Mouse (Mus musculus) activated CD4-positive, CD25-positive, alpha-beta regulatory T cell, adult 4 months (primary cell): Measurements from ENCODE around the gene Rab43. TPM values are rescaled to one million over a fixed set of nuclear protein-coding genes. Genes with fewer than 3 reads are reported as not detected.

Source experiments
- ATAC-seq: one replicate; pipeline ENCODE4 v1.8.0; 2017
- polyA plus RNA-seq, 2 experiments: library from polyadenylated mRNA; unstranded; fragments of 100-300 nt; shearing (Covaris generic); gene quantifications; one replicate each; pipeline ENCODE4 v1.2.1; 2017

The Rab43 gene
- 10 to 100 TPM in 1 of 2 experiments, 1 to 10 TPM in 1; 9.4 to 17.2 TPM for polyA plus RNA-seq

GRCm38 (mm10) chr6:87811675-87812338, at the start of gene Rab43:
Gene Rab43 (minus strand): TSS chr6:87812164.
- peak; percentile 70 for ATAC-seq

DNA sequence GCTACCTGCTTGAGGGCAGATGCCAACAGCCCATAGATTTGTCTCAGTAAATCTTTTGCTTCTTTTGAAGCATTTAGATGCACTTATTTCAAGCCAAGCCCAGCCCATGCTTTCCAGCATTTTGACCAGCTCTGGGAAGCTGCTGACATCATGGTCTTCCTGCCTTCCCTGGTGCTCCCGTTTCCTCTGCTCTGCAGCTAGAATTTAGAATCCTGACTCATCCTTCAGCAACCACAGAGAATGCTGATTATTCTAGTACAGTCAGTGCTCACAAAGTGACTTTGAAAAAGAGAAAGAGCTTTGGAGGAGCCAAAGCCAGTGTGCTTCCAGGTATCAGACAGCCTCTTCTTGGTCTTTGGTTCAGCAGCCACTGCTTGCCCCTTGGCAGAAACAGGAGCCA, 45.1 kb upstream of the Rab43 start:
- ATAC-seq, result no peak

DNA sequence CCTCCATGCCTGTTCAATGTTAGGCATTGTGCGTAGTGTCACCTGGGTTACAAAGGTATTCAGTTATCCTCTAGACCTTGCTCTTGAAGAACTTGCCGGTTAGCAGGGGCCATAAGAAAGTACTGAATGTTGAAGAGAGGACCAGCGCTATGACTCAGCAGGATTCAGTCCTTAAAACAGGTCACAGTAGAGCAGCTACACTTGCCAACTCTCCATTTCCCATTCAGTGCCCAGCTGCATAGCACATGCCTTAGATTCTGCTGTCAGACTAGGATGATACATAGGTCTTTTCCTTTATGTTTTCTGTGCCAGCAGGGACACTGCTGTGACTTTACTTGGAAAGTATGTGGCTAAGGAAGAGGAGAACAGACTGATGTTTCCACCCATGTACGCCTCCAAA, 41.5 kb upstream of the Rab43 start:
- ATAC-seq, result no peak

DNA sequence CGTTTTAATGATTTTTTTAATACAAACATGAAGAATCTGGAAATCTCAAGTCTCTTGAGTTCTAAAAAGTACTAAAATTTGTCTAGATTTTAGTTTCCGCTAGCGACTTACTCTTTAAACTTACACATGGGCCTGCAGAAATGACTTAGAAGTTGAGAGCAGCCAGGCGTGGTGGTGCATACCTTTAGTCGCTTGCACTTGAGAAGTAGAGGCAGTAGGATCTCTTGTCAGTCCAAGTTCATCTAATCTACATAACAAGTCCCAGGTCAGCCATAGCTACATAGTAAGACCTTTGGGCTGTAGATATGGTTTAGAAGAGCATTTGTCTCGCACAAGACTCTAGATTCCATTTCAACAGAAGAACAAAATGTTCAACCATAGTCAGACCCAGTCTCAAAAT, 39.9 kb upstream of the Rab43 start:
- ATAC-seq, result no peak

DNA sequence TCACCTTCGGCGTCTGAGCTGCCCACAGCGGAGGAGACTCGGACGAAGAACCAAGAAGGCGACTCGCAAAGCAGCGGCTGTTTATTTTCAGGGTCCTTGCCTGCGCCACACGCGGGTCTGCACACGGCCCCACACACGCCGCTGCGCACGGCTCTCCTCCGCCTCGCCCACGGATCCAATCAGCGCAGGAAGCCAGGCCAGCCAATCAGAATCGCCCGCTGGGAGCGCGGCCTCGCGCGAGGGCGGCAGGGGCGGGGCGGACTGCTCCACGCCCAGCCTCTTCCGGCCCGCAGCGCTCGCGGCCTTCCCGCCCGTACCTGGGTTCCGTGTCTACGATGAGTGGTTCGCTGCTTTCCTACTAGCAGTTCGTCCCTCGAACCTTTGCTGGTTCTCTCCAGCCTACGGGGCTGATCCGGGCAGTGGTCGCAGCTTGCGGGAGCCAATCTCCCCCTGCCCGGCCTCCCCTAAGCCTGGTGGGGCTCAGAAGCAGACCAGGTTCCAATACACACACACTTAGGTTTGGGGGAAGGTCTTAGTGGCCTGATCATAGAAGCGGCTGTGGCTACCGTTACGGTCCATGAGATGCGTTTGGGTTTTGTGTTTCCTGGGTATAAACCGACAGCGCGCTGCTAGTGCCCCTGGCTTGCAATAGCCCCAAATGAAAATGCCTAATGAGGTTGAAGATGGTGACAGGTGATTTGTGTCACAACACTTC, 39.1 kb upstream of the Rab43 start, which contains the start of gene Cnbp:
Gene Cnbp, minus strand, starts transcription at position 207 of the 715 bp plus-strand sequence.
- ATAC-seq, result peak; percentile 94

DNA sequence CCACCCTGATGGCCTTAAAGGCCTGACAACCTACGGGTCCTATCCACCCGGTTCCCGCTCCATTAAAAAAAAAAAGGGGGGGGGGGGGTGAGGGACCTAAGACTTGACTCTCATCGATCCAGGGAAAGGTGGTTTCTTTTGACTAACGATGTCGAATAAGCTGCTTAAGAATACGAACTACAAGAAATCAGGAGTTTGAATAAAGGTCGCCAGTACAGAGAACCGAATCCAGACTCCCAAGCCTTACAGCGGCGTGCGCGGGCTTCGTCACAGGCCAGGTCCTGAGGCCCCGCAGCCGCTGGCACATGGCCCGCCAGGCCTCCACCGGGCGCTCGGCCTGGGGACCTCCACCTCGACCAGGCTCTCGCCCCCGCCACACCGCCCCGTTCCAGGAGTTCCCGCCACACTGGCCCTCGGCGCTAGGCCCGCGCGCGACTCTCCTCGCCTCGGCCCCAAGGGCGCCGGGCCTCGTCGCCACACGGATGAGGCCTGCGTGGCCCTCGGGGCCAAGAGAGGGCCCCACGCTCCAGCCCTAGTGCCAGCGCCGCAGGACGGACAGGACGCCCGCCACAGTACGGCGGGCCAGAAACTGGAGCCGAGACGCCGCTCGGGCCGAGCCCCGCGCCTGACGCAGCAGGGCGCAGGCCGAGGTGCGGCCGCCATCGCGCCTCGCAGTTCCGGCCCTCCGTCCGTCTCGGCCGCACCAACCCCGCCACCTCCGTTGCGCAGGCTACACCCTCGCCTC, 38.4 kb upstream of the Rab43 start:
- peak; percentile 19 for ATAC-seq

DNA sequence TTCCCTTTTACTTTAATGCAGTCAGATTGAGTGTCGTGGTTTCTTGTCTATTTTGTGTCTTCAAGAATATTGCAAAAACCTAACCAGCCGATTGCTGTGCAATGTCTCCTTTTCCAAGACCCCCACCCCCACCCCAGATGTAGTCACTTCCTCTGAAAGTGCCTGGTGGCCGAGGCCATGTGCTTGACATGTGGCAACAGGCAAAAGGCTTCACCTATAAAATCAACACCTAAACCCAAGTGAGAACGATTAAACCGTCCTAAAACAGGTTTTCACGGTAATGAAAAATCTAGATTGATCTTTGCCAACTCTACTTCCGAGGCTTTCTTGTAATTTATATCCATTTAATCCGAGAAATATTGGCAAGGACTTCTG, 37.8 kb upstream of the Rab43 start:
- no peak for ATAC-seq

DNA sequence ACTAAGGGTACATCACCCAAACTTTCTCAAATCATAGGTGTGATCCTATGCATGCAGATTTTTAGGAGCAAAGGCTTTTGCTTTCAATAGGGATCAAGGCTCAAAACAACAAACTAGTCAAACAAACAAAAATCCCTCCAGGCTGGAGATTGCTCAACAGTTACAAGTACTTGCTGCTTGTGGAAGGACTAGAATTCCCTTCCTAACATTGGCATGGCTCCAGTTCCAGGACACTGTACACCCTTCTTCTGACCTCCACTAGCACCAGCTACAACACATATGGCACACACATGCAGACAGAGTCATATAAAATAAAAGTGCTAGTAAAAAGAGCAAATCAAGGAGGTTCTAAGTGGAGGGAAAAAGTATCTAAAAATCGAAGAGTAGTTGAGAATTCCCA, 34.8 kb upstream of the Rab43 start:
- ATAC-seq, result no peak

- no peak for ATAC-seq
Measured at GRCm38 (mm10) chr6:87845031-87845695, 33.2 kb upstream of the Rab43 start.

- no peak for ATAC-seq
Measured at GRCm38 (mm10) chr6:87842254-87842653, 30.3 kb upstream of the Rab43 start.

- ATAC-seq, result no peak
Measured at GRCm38 (mm10) chr6:87841635-87842034, 29.7 kb upstream of the Rab43 start.

- no peak for ATAC-seq
Measured at GRCm38 (mm10) chr6:87839797-87840341, 27.9 kb upstream of the Rab43 start.

GRCm38 (mm10) chr6:87838551-87839197, 26.7 kb upstream of the Rab43 start, which contains the start of gene Isy1:
Gene Isy1 (minus strand): TSS chr6:87838798.
- peak; percentile 92 for ATAC-seq

DNA sequence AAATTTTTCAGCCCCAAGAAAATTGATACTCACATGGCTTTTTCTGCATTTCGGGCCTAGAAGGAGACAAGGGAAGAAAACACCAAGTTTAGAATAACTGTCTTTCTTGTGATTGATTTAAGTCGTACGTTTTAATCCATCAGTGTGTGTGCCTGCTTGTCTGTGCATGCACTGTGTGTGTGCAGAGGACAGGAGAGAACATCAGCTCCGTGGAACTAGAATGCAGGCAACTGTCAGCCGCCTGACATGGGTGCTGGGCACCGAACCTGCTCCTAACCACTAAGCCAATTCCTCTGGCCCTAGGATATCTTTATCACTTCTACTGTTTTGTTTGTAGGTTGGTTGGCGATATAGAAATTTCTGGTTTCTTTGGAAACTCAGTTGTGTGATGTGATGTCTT, 23.7 kb upstream of the Rab43 start, which contains the start of gene Gm45140:
Gene Gm45140, minus strand, starts transcription at position 101 of the 400 bp plus-strand sequence.
- ATAC-seq, result no peak

DNA sequence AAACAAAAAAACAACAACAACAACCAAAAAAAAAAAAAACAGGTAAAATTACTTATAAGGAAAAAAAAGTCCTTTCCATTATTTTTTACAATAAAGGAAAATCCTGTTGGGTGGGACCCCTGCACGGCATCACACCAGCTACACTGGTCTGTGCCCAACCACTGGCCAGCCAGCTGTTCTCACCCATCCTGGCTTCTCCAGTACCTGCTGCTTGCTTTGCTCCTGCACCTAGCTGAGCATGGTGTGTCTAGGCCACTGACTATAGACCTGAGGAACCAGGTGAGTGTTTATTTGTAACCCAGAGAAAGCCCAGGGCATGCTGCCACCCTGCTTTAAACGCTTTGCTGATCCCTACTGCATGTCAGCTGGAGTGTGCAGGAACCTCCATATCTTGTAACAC, 8.4 kb upstream of the Rab43 start:
- ATAC-seq, result no peak

- no peak for ATAC-seq
Measured at GRCm38 (mm10) chr6:87814486-87814885, 2.5 kb upstream of the Rab43 start.

- no peak for ATAC-seq
Measured at GRCm38 (mm10) chr6:87812656-87813055, 692 bp upstream of the Rab43 start.

DNA sequence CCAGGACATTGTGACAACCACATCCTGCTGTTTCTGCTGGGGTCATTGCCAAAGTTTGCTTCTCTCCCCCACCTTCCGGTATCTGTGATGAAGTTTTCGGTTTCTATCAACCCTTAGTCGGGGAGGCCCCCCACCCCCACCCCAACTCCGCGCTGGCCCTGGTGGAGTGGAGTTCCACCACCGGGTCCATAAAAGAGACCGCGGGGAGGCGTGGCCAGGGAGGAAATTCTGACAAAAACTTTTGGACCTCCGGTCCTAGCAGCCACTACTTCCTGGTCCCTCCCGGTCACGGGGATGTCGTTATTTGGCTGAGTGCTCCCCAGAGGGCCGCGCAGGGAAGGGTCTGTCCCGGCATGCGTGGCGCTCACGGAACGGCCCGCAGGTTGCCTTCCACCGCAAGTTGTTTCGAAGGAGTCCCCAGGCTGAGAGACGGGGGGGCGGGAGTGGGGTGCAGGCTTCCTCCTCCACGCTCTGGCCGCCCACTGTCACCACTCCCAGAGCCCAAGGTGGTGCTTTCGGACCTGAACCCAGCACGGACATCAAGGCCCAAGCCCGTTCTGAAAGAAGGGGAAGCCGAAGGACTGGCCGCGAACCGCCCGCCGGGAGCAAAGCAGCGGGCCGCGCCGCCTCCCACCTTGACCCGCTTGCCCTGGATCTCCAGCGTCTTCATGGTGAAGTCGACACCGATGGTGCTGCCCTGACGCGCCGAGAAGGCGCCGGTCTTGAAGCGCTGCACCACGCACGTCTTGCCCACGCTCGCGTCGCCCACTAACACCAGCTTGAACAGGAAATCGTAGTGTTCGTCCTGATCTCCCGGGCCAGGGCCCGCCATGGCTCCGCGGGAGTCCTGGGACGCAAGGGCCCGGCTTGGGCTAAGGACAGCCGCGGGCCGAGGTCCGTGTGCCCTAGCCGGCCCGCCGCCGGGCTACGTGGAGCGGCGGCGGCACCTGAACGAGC, 973 bp downstream of the Rab43 start:
- ATAC-seq, result peak; percentile 68

- ATAC-seq, result no peak
Measured at GRCm38 (mm10) chr6:87810311-87810710, 1.7 kb downstream of the Rab43 start.

DNA sequence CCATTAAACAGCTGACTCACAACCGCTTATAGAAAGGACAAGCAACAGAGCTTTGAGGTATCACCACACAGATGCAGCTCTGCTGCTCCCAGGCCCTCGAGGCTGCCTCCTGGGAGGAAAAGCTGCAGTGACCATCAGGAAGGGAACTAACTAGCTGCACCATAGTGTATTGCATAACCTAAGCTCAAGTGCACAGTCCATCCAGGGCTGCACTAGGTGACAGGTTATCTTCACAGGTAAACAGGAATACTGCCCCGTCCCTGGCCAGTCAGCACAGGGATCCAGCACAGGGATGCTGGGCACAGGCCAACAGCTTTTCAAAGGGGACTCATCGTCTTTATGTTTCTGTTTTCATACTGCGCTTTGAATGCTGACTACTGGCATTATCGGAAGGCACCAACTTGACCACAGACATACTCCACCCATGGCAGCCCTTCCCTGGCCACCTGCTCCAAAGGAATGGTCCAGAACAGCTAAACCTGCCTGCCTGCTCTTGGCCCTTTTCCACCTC, 2.3 kb downstream of the Rab43 start:
- no peak for ATAC-seq

- ATAC-seq, result no peak
Measured at GRCm38 (mm10) chr6:87809144-87809543, 2.8 kb downstream of the Rab43 start.
